Mouse (Mus musculus) telencephalon, adult 2 months (tissue): ENCODE data around the gene Slc25a25.

Experiments used
- DNase-seq: peaks from one replicate; pipeline ENCODE4 v3.0.0-alpha.2; 2011; ENCODE audit warnings: low read depth, low spot score

The Slc25a25 gene

DNA sequence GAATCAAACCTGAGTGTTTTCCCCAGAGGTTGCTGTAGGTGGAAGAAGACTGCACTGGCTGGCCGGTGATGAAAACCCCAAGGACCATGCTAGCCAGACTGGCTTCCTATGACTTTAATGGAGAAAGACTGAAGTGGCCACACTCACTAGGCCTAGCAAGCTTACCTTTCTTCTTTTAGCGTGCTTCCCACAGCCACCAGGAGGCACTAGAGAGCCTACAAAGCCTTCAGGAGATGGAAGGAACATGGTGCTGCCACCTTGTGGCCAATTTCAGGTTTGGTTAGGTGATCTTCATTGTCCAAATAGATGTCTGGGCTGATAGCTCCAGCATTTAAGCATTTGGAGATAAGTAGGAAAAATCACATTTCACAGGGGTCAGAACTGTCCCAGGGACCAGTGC lies 46.6 kb downstream of the Slc25a25 start:
- DNase-seq, result peak; percentile 93

GRCm38 (mm10) chr2:32396695-32397094 lies 54.5 kb downstream of the Slc25a25 start:
- no peak for DNase-seq

- DNase-seq, result peak; percentile 97
These were observed 55.2 kb downstream of the Slc25a25 start for GRCm38 (mm10) chr2:32395946-32396621.

- DNase-seq, result peak; percentile 95
These were observed 55.7 kb downstream of the Slc25a25 start, which contains the start of gene Ptges2 for GRCm38 (mm10) chr2:32395484-32395945. Ptges2 (plus strand) TSS chr2:32395896.

DNA sequence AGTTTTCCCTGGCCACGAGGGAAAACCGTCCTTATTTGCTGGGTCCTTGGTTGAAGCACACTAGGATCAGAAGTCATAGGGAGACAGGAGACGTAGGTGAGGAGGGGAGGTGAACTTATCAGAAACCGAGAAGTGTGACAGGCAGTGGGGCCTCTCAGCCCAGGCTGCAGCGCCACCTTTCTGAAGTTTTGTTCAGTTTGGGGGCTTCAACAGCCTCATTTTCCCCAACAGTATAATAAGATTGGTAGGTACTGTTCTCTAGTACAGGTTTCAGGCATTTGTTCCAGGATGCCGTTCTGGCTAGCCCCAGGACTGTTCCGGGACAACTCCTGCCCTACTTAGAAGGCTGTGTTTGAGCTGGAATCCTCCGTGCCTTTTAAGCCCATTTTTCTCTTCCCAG lies 56.3 kb downstream of the Slc25a25 start:
- DNase-seq, result no peak

DNA sequence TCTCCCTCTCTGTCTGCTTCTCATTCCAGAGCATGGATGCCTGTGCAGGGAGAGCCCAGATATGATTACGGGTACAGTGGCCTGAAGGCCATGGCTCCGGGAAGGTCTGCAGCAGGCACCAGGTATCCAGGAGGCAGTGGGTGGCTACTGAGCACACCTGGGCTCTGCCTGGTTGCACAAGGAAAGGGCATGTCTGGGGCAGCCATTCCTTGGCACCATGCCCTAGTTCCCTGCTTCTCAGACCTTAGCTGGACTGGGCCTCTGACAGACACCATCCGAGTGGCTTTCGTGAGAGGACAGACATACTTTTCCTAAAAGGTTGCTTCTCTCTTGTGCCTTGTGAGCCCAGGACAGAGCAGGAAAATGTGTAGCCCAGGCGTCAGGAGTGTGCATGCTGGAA lies 59.2 kb downstream of the Slc25a25 start:
- no peak for DNase-seq

DNA sequence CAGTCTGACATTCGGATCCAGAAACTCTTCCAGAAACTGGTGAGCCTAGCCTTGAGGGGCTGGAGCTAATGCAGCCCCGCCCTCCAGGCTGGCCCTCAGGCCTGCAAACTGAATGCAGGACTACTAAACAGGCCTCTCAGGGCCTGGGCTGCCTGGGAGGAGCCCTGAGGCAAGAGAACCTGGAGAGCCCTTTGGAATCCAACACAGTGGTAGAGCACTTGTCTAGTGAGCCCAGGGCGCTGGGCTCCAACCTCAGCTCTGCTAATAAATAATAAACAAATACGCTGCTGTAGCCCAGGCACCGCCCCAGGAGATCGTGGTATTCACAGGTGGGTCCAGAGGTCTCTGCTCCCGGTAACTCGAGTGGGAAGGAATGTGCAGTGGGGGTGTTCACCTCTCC lies 60.4 kb downstream of the Slc25a25 start:
- DNase-seq, result no peak

GRCm38 (mm10) chr2:32389157-32389556 lies 62.1 kb downstream of the Slc25a25 start:
- no peak for DNase-seq

GRCm38 (mm10) chr2:32387706-32388490 lies 63.3 kb downstream of the Slc25a25 start, which contains the start of gene Lcn2:
Lcn2 (minus strand) TSS chr2:32388252.
- DNase-seq, result no peak

- peak; percentile 52 for DNase-seq
These were observed 68.6 kb downstream of the Slc25a25 start for GRCm38 (mm10) chr2:32382689-32383088.

- peak; percentile 81 for DNase-seq
These were observed 69.4 kb downstream of the Slc25a25 start, which contains the start of gene 1110008P14Rik for GRCm38 (mm10) chr2:32381775-32382223. 1110008P14Rik (minus strand) TSS chr2:32381938.

GRCm38 (mm10) chr2:32381141-32381774 lies 70.0 kb downstream of the Slc25a25 start:
- no peak for DNase-seq

GRCm38 (mm10) chr2:32380001-32380500 lies 71.2 kb downstream of the Slc25a25 start:
- DNase-seq, result no peak

DNA sequence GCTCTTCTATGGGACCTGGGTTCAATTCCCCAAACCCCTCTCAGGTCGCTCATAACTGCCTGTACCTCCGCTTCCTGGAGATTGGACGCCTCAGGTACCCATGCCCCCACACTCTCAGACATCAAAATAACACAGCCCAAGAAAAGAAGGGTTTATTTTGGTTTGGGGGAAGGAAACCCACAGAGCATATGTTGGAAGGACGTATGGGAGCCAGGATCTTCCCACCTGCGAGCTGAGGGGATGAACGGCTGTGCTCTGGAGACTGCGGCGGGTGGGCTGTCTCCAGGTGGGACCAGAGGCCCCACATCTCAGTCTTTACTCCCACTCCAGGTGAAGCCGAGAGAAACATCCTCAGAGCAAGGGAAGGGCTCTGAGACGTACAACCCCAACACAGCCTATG lies 74.3 kb downstream of the Slc25a25 start:
- DNase-seq, result peak; percentile 68

- DNase-seq, result peak; percentile 59
These were observed 75.8 kb downstream of the Slc25a25 start for GRCm38 (mm10) chr2:32375317-32375940.

DNA sequence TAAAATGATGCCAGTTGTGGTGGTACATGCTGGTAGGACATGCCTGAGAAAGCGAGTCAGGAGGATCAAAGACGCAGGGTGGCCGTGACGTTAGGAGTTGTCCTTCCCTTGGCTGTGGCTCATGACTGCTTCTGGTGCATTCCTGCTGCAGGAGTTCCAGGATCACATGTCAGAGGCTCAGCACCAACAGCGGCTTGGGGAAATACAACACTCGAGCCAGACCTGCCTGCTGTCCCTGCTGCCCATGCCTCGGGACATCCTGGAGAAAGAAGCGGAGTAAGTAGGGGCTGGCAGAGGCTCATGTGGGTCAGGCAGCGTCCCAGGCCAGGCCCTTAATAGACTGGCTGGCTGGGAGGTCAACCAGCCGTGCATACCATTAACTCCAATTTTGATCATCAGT lies 77.1 kb downstream of the Slc25a25 start:
- DNase-seq, result no peak

DNA sequence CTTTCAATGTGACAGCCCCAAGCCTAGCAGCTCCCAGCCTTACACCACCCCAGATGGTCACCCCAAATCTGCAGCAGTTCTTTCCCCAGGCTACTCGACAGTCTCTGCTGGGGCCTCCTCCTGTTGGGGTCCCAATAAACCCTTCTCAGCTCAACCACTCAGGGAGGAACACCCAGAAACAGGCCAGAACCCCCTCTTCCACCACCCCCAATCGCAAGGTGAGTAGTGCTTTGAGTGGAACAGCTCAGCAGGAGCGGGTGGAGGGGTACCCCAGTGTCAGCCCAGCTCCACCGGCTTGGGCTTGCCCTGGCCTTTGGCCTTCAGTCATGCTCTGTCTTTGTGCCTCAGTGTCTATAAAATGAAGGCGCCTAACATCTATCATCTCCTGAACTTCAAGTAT lies 83.9 kb downstream of the Slc25a25 start:
- DNase-seq, result no peak
